Mouse (Mus musculus): ENCODE results near the gene Rps6ka2. TPM values are rescaled to one million over a fixed set of nuclear protein-coding genes. Genes with fewer than 3 reads are reported as not detected.
A peak's percentile ranks its signal among the peaks of the same experiment; 100 is the strongest.
"Not testable (repeated sequence)": the region's sequence is repeated elsewhere in the genome, so short reads cannot be mapped to it uniquely, and the experiment has no call there.

Rps6ka2 gene
- total RNA-seq, 2 experiments from 2014 or later: 21.2 to 32.6 TPM

- ATAC-seq (replicated peaks; ENCODE audit: poor library complexity, severe bottlenecking): no peak
Measured at GRCm38 (mm10) chr17:7265291-7265690, 95.4 kb downstream of the Rps6ka2 start.

- no peak for ATAC-seq (replicated peaks; ENCODE audit: poor library complexity, severe bottlenecking)
Measured at GRCm38 (mm10) chr17:7265705-7266368, 95.9 kb downstream of the Rps6ka2 start.

GRCm38 (mm10) chr17:7267843-7268242 is 97.9 kb downstream of the Rps6ka2 start:
- ATAC-seq (replicated peaks; ENCODE audit: poor library complexity, severe bottlenecking): no peak

GRCm38 (mm10) chr17:7269151-7269806 is 99.4 kb downstream of the Rps6ka2 start:
- ATAC-seq (replicated peaks; ENCODE audit: poor library complexity, severe bottlenecking): no peak

GRCm38 (mm10) chr17:7270506-7270905 is 100.6 kb downstream of the Rps6ka2 start:
- ATAC-seq (replicated peaks; ENCODE audit: poor library complexity, severe bottlenecking): no peak

GRCm38 (mm10) chr17:7271522-7272134 is 101.7 kb downstream of the Rps6ka2 start:
- ATAC-seq (replicated peaks; ENCODE audit: poor library complexity, severe bottlenecking): no peak

GRCm38 (mm10) chr17:7273054-7273453 is 103.1 kb downstream of the Rps6ka2 start:
- no peak for ATAC-seq (replicated peaks; ENCODE audit: poor library complexity, severe bottlenecking)

DNA sequence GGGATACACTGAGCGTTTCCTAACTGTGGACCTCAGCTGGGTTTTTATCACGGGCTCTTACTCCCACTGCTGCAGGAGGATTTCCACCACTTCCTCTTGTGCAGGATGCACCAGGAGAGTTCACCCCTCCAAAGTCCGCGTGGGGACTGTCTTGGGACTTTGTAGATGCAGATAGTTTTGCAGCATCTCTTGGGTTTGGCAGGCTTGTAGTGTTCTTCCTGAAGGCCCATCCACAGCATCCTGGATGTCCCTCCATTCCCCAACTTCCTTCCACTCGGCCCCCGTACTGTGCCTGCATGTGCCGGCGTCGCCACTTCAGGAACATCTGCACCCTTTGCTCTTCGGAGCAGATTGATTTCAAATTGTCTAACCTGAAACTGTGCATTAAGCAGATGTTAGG is 103.9 kb downstream of the Rps6ka2 start:
- no peak for ATAC-seq (replicated peaks; ENCODE audit: poor library complexity, severe bottlenecking)

GRCm38 (mm10) chr17:7278702-7279242 is 108.9 kb downstream of the Rps6ka2 start:
- no peak for ATAC-seq (replicated peaks; ENCODE audit: poor library complexity, severe bottlenecking)

GRCm38 (mm10) chr17:7279251-7279650 is 109.3 kb downstream of the Rps6ka2 start:
- ATAC-seq (replicated peaks; ENCODE audit: poor library complexity, severe bottlenecking): no peak

- no peak for ATAC-seq (replicated peaks; ENCODE audit: poor library complexity, severe bottlenecking)
Measured at GRCm38 (mm10) chr17:7284297-7284910, 114.5 kb downstream of the Rps6ka2 start.

GRCm38 (mm10) chr17:7285292-7285691 is 115.4 kb downstream of the Rps6ka2 start:
- no peak for ATAC-seq (replicated peaks; ENCODE audit: poor library complexity, severe bottlenecking)

- ATAC-seq (replicated peaks; ENCODE audit: poor library complexity, severe bottlenecking): no peak
Measured at GRCm38 (mm10) chr17:7286422-7287050, 116.6 kb downstream of the Rps6ka2 start.

GRCm38 (mm10) chr17:7292012-7292684 is 122.2 kb downstream of the Rps6ka2 start:
- no peak for ATAC-seq (replicated peaks; ENCODE audit: poor library complexity, severe bottlenecking)

- ATAC-seq (replicated peaks; ENCODE audit: poor library complexity, severe bottlenecking): peak; percentile 92
Measured at GRCm38 (mm10) chr17:7306278-7307196, 136.6 kb downstream of the Rps6ka2 start.

DNA sequence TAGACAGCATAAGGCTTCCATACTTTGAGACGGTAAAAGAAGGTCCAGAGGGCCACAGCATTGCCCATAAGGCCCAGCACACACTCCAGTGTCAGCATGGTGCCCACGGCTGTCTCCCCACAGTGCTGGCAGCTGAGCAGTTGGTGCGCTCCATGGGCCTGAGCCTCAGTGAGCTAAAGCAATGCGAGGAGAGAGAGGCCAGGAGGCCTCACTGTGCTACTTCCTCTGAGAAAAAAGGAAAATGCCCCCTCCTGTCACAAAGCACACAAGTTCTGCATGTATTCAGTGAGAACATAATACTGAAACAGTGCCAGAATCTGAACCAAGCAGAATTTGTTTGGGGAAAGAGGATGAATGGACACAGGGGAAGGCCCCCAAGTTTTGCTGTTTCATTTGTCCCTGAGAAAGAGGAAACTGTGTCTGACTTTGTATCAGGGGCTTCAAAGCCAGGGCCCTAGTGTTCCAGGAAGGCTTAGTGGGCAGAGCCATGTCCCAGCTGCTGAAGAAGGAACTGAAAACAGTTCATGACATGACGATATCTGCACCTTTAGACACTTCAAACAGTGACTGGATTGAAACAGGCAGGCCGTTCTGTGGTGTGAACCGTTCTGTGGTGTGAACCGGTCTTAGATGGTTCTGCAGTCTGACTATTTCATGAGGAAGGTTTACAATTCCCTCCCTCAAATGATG is 145.9 kb downstream of the Rps6ka2 start:
- ATAC-seq (replicated peaks; ENCODE audit: poor library complexity, severe bottlenecking): peak; percentile 83

DNA sequence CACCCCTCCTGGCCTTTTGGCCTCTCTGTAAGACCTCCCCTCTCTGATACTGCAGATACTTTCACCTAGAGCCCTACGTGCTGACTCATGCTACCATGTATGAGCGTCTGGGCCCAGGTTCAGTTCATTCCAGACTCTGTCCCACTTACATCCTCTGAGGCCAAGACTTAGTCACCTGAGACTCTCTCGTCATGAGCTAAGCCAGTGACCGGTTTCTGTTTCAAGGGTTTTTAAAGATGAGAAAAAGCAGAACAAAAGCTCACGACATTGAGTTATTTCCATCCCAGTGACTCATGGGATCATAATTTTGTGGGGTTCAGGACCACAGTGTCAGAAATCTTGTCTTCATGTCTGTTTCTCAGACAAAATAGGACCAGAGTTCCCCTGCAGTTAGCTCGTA is 149.9 kb downstream of the Rps6ka2 start:
- peak; percentile 13 for ATAC-seq (replicated peaks; ENCODE audit: poor library complexity, severe bottlenecking)

- not testable (repeated sequence) for ATAC-seq (replicated peaks; ENCODE audit: poor library complexity, severe bottlenecking)
Measured at GRCm38 (mm10) chr17:7324346-7324745, 154.4 kb downstream of the Rps6ka2 start, which contains the start of gene Tcp10a. TSS of gene Tcp10a (plus strand) at chr17:7324646.

Data from granulocyte monocyte progenitor cell, adult 5-6 weeks (primary cell).